Mouse (Mus musculus) C2C12 (cell line): ENCODE results near the gene Fam89b.

Source experiments
- CEBPB ChIP-seq: IDR thresholded peaks from one replicate; pipeline ENCODE4 v1.6.1; 2011; ENCODE audit warnings: low read depth, mild to moderate bottlenecking, control low read depth, moderate library complexity
- CTCF ChIP-seq: IDR thresholded peaks from one replicate; pipeline ENCODE4 v1.5.1; 2011; ENCODE audit not compliant: control insufficient read depth, insufficient read depth, insufficient read length
- FOSL1 ChIP-seq: IDR thresholded peaks from one replicate; pipeline ENCODE4 v1.8.0; 2011; ENCODE audit warnings: mild to moderate bottlenecking, low read length; ENCODE audit not compliant: poor library complexity, insufficient read depth, severe bottlenecking
- MAX ChIP-seq: IDR thresholded peaks from one replicate; pipeline ENCODE4 v1.6.1; 2011; ENCODE audit warnings: mild to moderate bottlenecking, control low read depth
- MYOD1 ChIP-seq: IDR thresholded peaks from one replicate; pipeline ENCODE4 v1.6.1; 2011; ENCODE audit warnings: low read depth; ENCODE audit not compliant: control insufficient read depth, insufficient read length
- MYOG ChIP-seq: IDR thresholded peaks from one replicate; pipeline ENCODE4 v1.6.1; 2011; ENCODE audit not compliant: control insufficient read depth, insufficient read length; ENCODE audit errors: extremely low read depth
- USF1 ChIP-seq: IDR thresholded peaks from one replicate; pipeline ENCODE4 v1.6.1; 2011; ENCODE audit warnings: low read depth, mild to moderate bottlenecking, control low read depth, moderate library complexity

- TF ChIP-seq USF1 (no peak), CTCF (no peak), MAX (no peak), CEBPB (no peak), MYOD1 (no peak), MYOG (no peak), FOSL1 (no peak)
Measured at GRCm38 (mm10) chr19:5695849-5696462, 33.5 kb downstream of the Fam89b start.
